Mouse (Mus musculus) kidney, postnatal 0 days (tissue): ENCODE measurements at regions not wholly inside any gene's neighbourhood (a gene's known extent, or its start where the extent isn't known, plus 50 kb on each side); places are given as distances from the start of the nearest gene placed in this dataset.

Source experiments
- ATAC-seq: fragments of 200-750 bp; cut with Nextera tagmentation; replicated peaks from 2 replicates; pipeline ENCODE4 v1.8.0; 2017; ENCODE audit warnings: low read depth, moderate number of reproducible peaks, moderate TSS enrichment, moderate library complexity; ENCODE audit not compliant: low FRiP score
- DNase-seq: peaks from one replicate; pipeline ENCODE4 v3.0.0-alpha.2; 2016; ENCODE audit warnings: low spot score
- H3K27ac ChIP-seq: fragments of 300-500 bp; sonication (generic); 2 replicates; pipeline ENCODE4 v1.5.1; 2014; ENCODE audit warnings: mild to moderate bottlenecking
- H3K27me3 ChIP-seq: fragments of 300-500 bp; sonication (generic); 2 replicates; pipeline ENCODE4 v1.6.1; 2014; ENCODE audit warnings: low read length, mixed read lengths; ENCODE audit not compliant: insufficient read depth
- H3K36me3 ChIP-seq: fragments of 300-500 bp; sonication (generic); 2 replicates; pipeline ENCODE4 v1.6.1; 2014; ENCODE audit warnings: low read length, mixed read lengths; ENCODE audit not compliant: insufficient read depth
- H3K4me1 ChIP-seq: fragments of 300-500 bp; sonication (generic); replicated peaks from 2 replicates; pipeline ENCODE4 v1.6.1; 2014; ENCODE audit warnings: antibody characterized with exemption, low read length, mixed read lengths; ENCODE audit not compliant: insufficient read depth
- H3K4me2 ChIP-seq: fragments of 300-500 bp; sonication (generic); 2 replicates; pipeline ENCODE4 v1.6.1; 2014; ENCODE audit warnings: mild to moderate bottlenecking, low read length, moderate library complexity, mixed read lengths
- H3K4me3 ChIP-seq: fragments of 300-500 bp; sonication (generic); replicated peaks from 2 replicates; pipeline ENCODE4 v1.5.1; 2014; ENCODE audit warnings: low read depth, low read length
- H3K9ac ChIP-seq: fragments of 300-500 bp; sonication (generic); 2 replicates; pipeline ENCODE4 v1.6.1; 2014; ENCODE audit warnings: low read depth, low read length
- H3K9me3 ChIP-seq: fragments of 300-500 bp; sonication (generic); replicated peaks from 2 replicates; pipeline ENCODE4 v1.6.1; 2016; ENCODE audit warnings: low read length, inconsistent platforms, mixed read lengths
- CTCF ChIP-seq: IDR thresholded peaks from 2 replicates; pipeline ENCODE4 v1.5.1; 2016; ENCODE audit warnings: antibody characterized with exemption, low read depth, mild to moderate bottlenecking, moderate library complexity
- WGBS: fragments of 180-500 bp; shearing (Covaris S2); extraction: QIAGEN DNeasy Blood & Tissue Kit; methylation state at CpG from one replicate; pipeline ENCODE4 v1.1.7; 2014; 5-methylcytosine and 5-hydroxymethylcytosine counted together

DNA sequence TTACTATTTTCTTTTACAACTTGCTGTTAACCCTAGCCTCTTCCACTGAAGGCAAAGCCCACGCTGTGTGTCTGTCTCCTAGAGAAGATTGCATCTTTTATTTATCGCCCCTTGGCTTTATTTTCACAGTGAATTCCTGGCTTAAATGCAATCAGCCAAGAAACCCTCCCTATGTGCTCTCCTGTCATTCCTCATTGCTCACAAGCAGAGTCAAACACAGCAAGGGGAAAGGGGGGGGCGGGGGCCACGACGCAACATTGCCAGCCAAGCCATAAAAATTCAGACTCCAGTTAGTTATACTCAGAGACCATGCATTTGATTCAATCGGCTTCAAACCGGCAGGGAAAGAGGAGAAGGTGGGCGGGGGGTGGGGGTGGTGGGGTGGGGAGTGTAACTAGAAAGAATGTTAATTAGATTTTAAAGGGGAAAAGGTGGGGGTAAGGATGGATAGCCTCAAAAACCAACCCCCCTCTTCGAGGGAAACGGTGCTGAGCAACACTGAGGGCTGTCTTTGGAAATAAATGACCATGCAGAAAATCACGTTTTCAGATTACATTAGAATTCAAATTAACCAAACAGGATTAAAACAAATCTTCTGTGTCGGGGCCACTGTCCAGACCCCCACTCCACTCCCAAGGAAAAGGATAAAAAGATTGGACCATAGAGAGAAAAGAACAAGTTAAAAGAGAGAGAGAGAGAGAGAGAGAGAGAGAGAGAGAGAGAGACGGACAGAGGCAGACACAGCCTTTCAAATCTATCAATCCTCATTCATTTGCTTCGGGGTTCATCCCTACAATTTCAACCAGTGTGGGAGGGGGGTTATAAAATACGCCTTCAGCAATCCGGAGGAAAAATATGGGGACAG, 156.6 kb upstream of the Smim15 start:
- ATAC-seq: no peak
- 2% methylated on average over 16 of the region's 16 CpGs for WGBS
- H3K27ac ChIP-seq: peak overlapping the region; percentile 91; the same call in 1 of the 2 replicates
- peak overlapping the region; percentile 82 for H3K4me2 ChIP-seq
- peak overlapping the region; percentile 99 for H3K4me3 ChIP-seq
- no peaks in the 10 kb centered on the region for H3K9me3 ChIP-seq
- peak; percentile 92 for DNase-seq
- H3K4me1 ChIP-seq: peaks cover 9% of the 10 kb centered on the region; the same call in 1 of the 2 replicates
- no peak for TF ChIP-seq CTCF
- no peaks in the 10 kb centered on the region for H3K27me3 ChIP-seq
- peak overlapping the region; percentile 93 for H3K9ac ChIP-seq
- H3K36me3 ChIP-seq: 0 out of 2 replicates have a peak, but pooled peaks cover 5% of the 10 kb centered on the region

DNA sequence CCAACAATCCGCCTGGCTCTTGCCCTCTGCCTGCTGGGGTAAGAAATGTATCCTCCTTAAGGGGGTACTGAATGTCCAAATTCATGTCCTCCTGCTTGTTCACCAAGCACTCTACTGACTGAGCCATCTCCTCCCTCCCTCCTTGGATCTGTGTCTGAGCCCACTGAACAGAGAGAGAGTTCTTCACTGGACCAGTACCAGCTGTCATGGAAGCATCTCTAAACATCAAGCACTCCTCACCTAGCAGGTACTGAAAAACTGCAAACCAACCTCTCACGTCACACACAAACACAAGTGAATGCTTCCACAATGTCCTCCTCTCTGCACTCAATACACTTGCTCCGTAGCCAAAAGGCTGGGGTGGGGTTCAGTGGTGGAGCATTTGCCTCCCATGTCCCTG, 159.4 kb upstream of the Smim15 start:
- Histone ChIP-seq H3K27ac (no peak overlapping the region), H3K4me1 (peaks cover 9% of the 10 kb centered on the region; the same call in 1 of the 2 replicates)
- no peak for DNase-seq

DNA sequence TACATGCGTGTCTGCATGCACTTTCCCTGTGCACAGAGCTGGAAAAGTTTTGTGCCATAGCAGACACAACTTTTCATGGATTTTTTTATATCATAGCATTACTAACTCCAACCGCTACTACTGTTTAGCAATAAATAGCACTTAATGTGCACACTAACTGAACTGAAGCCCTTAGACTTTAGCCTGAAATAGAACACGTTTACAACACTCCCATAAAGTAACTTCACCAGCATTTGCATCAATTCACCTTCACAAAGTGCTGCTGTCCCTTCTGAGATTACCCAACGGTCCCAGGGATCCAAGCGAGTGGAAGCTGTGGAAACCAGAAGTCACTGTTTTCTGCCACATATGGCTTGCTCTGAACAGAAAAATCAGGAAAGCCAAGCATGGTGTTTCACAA, 161.9 kb upstream of the Smim15 start:
- WGBS: 72% methylated on average over 5 of the region's 5 CpGs
- Histone ChIP-seq H3K27me3 (no peaks in the 10 kb centered on the region), H3K9ac (no peak overlapping the region), H3K4me1 (peaks cover 12% of the 10 kb centered on the region; the same call in 1 of the 2 replicates), H3K9me3 (no peaks in the 10 kb centered on the region), H3K27ac (no peak overlapping the region), H3K4me3 (no peak overlapping the region), H3K4me2 (no peak overlapping the region), H3K36me3 (0 out of 2 replicates have a peak, but pooled peaks cover 5% of the 10 kb centered on the region)
- DNase-seq (no peak), ATAC-seq (no peak)
- no peak for TF ChIP-seq CTCF

More for the DNA sequence above, 159.4 kb upstream of the Smim15 start:
- H3K9me3 ChIP-seq: no peaks in the 10 kb centered on the region
- WGBS: 82% methylated on average over 3 of the region's 3 CpGs
- H3K27me3 ChIP-seq: no peaks in the 10 kb centered on the region
- 0 out of 2 replicates have a peak, but pooled peaks cover 5% of the 10 kb centered on the region for H3K36me3 ChIP-seq
- TF ChIP-seq CTCF: no peak
- no peak overlapping the region for H3K9ac ChIP-seq
- no peak for ATAC-seq
- no peak overlapping the region for H3K4me2 ChIP-seq
- H3K4me3 ChIP-seq: no peak overlapping the region

DNA sequence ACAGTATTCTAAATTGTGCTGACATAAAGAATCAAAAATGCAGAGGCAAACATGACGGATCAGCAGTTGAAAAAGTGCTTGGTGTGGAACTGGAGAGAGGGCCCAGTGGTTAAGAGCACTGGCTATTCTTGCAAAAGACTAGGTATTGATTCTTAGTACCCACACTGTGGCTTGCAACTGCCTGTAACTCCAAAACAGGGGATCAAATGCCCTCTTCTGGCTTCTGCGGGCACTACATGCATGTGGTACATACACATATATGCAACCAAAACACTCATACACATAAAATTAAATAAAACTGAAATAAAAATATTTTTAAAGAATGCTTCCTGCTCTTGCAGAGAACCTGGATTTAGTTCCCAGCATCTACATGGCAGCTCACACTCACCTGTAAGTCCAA, 163.7 kb upstream of the Smim15 start:
- Histone ChIP-seq H3K4me3 (no peak overlapping the region), H3K27ac (no peak overlapping the region), H3K9me3 (no peaks in the 10 kb centered on the region), H3K27me3 (no peaks in the 10 kb centered on the region), H3K4me1 (peaks cover 12% of the 10 kb centered on the region; the same call in 1 of the 2 replicates), H3K9ac (no peak overlapping the region), H3K36me3 (0 out of 2 replicates have a peak, but pooled peaks cover 5% of the 10 kb centered on the region), H3K4me2 (no peak overlapping the region)
- ATAC-seq: no peak
- 97% methylated on average over 2 of the region's 2 CpGs for WGBS
- no peak for DNase-seq
- no peak for TF ChIP-seq CTCF

DNA sequence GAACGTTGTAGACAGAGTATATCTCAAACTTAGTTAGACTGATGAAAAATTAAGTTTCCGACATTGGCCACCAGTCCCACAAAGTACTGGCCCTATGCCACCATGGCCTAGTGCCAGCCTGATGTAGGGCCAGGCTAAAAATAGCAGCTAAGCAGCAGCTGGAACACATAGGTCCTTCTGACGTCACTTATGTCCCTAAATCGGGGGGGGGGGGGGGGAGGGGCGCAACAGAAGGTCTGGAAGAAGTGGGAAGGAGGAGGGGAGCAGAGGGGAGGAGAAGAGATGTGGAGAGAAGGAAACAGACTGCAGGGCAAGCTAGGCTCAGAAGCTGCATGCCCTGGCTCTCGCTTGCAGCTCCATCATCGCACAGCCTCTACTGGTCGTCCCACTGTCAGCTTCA, 164.7 kb upstream of the Smim15 start:
- DNase-seq: peak; percentile 72
- WGBS: 52% methylated on average over 7 of the region's 8 CpGs
- H3K9ac ChIP-seq: no peak overlapping the region
- H3K4me2 ChIP-seq: no peak overlapping the region; the same call in 1 of the 2 replicates
- H3K27me3 ChIP-seq: no peaks in the 10 kb centered on the region
- no peaks in the 10 kb centered on the region for H3K9me3 ChIP-seq
- no peak overlapping the region for H3K27ac ChIP-seq
- H3K4me1 ChIP-seq: peaks cover 10% of the 10 kb centered on the region; the same call in 1 of the 2 replicates
- TF ChIP-seq CTCF: no peak
- H3K4me3 ChIP-seq: no peak overlapping the region
- no peak; the same call in 1 of the 2 replicates for ATAC-seq
- H3K36me3 ChIP-seq: 0 out of 2 replicates have a peak, but pooled peaks cover under 1% of the 10 kb centered on the region

DNA sequence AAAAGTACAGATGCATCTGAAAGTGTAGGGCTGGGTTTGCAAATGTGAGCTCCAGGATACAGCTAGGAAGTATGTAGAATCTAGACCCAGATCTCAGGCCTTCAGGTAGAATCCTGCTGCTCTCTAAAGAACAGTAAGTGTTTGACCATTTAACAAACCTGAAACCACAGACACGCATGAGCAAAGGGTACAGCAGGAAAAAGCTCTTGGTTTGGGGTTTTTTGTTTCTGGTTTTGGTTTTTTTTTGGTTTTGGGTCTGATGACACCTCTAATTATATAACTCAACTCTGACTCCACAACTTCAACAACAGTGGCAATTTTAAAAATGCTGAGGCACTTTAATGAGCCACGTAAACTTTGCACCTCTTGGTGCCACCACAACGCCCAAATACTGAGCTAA, 165.3 kb upstream of the Smim15 start:
- Histone ChIP-seq H3K36me3 (no peaks in the 10 kb centered on the region), H3K27ac (no peak overlapping the region), H3K4me1 (peaks cover 4% of the 10 kb centered on the region; the same call in 1 of the 2 replicates), H3K9me3 (no peaks in the 10 kb centered on the region), H3K4me3 (no peak overlapping the region), H3K9ac (no peak overlapping the region), H3K4me2 (no peak overlapping the region), H3K27me3 (no peaks in the 10 kb centered on the region)
- DNase-seq (no peak), ATAC-seq (no peak)
- no peak for TF ChIP-seq CTCF
- 82% methylated on average over 3 of the region's 3 CpGs for WGBS
